In the genomic region with DNA sequence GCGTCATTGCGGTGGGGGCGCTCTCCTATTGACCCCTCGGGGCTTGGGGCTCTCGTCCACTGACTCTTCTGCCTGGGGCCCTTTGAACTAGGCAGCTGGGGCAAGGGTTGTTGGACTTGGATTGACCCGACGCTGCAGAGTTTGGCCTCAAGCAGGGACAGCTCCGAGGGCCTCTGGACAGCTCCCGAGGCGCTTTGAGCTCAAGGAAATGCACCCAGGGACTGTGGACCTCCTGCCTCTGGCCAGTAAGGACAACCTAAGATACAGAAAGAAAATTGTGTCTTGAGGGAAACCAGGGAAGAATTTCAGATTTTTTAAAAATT, we compare ENCODE assay signal across 8 mouse cellular contexts. TPM values are rescaled to one million over a fixed set of nuclear protein-coding genes. Genes with fewer than 3 reads are reported as not detected.
A peak's percentile ranks its signal among the peaks of the same experiment; 100 is the strongest.
DNase-seq lines count a peak whose midpoint lies in the region; ATAC-seq lines count a peak whose summit lies in the region.

No protein-coding gene starts in this region.

- H3K4me1 ChIP-seq in lung, embryonic 15.5 days, result peaks cover 32% of the 10 kb centered on the region
- H3K4me1 ChIP-seq in forebrain, embryonic 11.5 days (replicated peaks; ENCODE audit: control insufficient read depth, insufficient read depth, low read length), result peaks cover 3% of the 10 kb centered on the region; the same call in 1 of the 2 replicates
- H3K4me1 ChIP-seq in limb, embryonic 10.5 days, result peaks cover 11% of the 10 kb centered on the region; the same call in 1 of the 2 replicates
- peaks cover 13% of the 10 kb centered on the region for H3K4me1 ChIP-seq in neural tube, embryonic 15.5 days

- peak overlapping the region; percentile 90 for H3K27ac ChIP-seq in lung, embryonic 15.5 days
- no peak overlapping the region for H3K27ac ChIP-seq in forebrain, embryonic 11.5 days (ENCODE audit: low read depth, low read length)
- peak overlapping the region; percentile 85; the same call in 1 of the 2 replicates for H3K27ac ChIP-seq in limb, embryonic 10.5 days
- H3K27ac ChIP-seq in neural tube, embryonic 15.5 days (replicated peaks), result peak overlapping the region; percentile 81; the same call in 1 of the 2 replicates

- no peaks in the 10 kb centered on the region for H3K9me3 ChIP-seq in lung, embryonic 15.5 days
- H3K9me3 ChIP-seq in forebrain, embryonic 11.5 days (ENCODE audit: control insufficient read depth, low read length), result no peaks in the 10 kb centered on the region
- no peaks in the 10 kb centered on the region for H3K9me3 ChIP-seq in limb, embryonic 10.5 days (replicated peaks)
- no peaks in the 10 kb centered on the region for H3K9me3 ChIP-seq in neural tube, embryonic 15.5 days (replicated peaks)

- DNase-seq in lung, postnatal 10 days, result no peak
- no peak for DNase-seq in forebrain, embryonic 11.5 days (ENCODE audit: low spot score)
- no peak for DNase-seq in limb, embryonic 10.5 days (ENCODE audit: low spot score)
- no peak for DNase-seq in frontal cortex, adult 2 months (ENCODE audit: extremely low spot score in 1 of 2, low spot score in 1 of 2)
- DNase-seq in embryo, embryonic 11 days, result no peak

- H3K27me3 ChIP-seq in lung, embryonic 15.5 days, result no peaks in the 10 kb centered on the region
- no peaks in the 10 kb centered on the region; the same call in 1 of the 2 replicates for H3K27me3 ChIP-seq in forebrain, embryonic 11.5 days (ENCODE audit: control insufficient read depth, insufficient read depth, low read length)
- H3K27me3 ChIP-seq in limb, embryonic 10.5 days (ENCODE audit: low read depth, poor library complexity, severe bottlenecking), result peaks cover 22% of the 10 kb centered on the region
- H3K27me3 ChIP-seq in neural tube, embryonic 15.5 days (replicated peaks), result no peaks in the 10 kb centered on the region

- 0 out of 2 replicates have a peak, but pooled peaks have one; percentile 47 for ATAC-seq in lung, embryonic 15.5 days (ENCODE audit: borderline replicate concordance, extremely low read depth, low FRiP score, low TSS enrichment)
- ATAC-seq in forebrain, embryonic 11.5 days (replicated peaks; ENCODE audit: low FRiP score), result peak; percentile 22; the same call in 1 of the 2 replicates
- peak; percentile 9; the same call in 1 of the 2 replicates for ATAC-seq in neural tube, embryonic 15.5 days (ENCODE audit: low FRiP score)
- ATAC-seq in monocyte, adult 5-6 weeks (replicated peaks; ENCODE audit: insufficient number of reproducible peaks, low FRiP score, low TSS enrichment, poor library complexity, severe bottlenecking), result no peak

- peak overlapping the region; percentile 86 for H3K9ac ChIP-seq in lung, embryonic 15.5 days
- H3K9ac ChIP-seq in forebrain, embryonic 11.5 days (ENCODE audit: low read length), result peak overlapping the region; percentile 78
- H3K9ac ChIP-seq in neural tube, embryonic 15.5 days (replicated peaks), result peak overlapping the region; percentile 68

- no peaks in the 10 kb centered on the region for H3K36me3 ChIP-seq in lung, embryonic 15.5 days
- H3K36me3 ChIP-seq in forebrain, embryonic 11.5 days (ENCODE audit: control insufficient read depth, insufficient read depth, low read length), result no peaks in the 10 kb centered on the region
- no peaks in the 10 kb centered on the region for H3K36me3 ChIP-seq in limb, embryonic 10.5 days
- H3K36me3 ChIP-seq in neural tube, embryonic 15.5 days, result no peaks in the 10 kb centered on the region

- H3K4me2 ChIP-seq in lung, embryonic 15.5 days, result peak overlapping the region; percentile 77
- H3K4me2 ChIP-seq in forebrain, embryonic 11.5 days (ENCODE audit: low read depth, low read length, severe bottlenecking), result peak overlapping the region; percentile 94
- H3K4me2 ChIP-seq in neural tube, embryonic 15.5 days, result peak overlapping the region; percentile 96

- 1% methylated on average over 10 of the region's 10 CpGs for WGBS in lung, embryonic 15.5 days
- 1% methylated on average over 9 of the region's 10 CpGs for WGBS in forebrain, embryonic 11.5 days
- 2% methylated on average over 7 of the region's 10 CpGs for WGBS in limb, embryonic 10.5 days
- WGBS in neural tube, embryonic 15.5 days, result 2% methylated on average over 10 of the region's 10 CpGs

- H3K4me3 ChIP-seq in lung, embryonic 15.5 days, result peak overlapping the region; percentile 72
- peak overlapping the region; percentile 70 for H3K4me3 ChIP-seq in forebrain, embryonic 11.5 days (ENCODE audit: low read depth, low read length)
- peak overlapping the region; percentile 85 for H3K4me3 ChIP-seq in limb, embryonic 10.5 days
- H3K4me3 ChIP-seq in neural tube, embryonic 15.5 days (replicated peaks), result peak overlapping the region; percentile 77

RNA-seq across cellular contexts. Expression of a gene that starts 1.2 kb away (rescaled TPM):
- polyA plus RNA-seq in lung, embryonic 15.5 days (2015; fragmentation: Nextera tagmentation; extraction: Ambion mirVana), result 32.8 and 37.1 TPM in 2 replicates
- 12.3 and 12.8 TPM in 2 replicates for polyA plus RNA-seq in forebrain, embryonic 11.5 days (2014; fragmentation: Nextera tagmentation; extraction: Ambion mirVana)
- 7.1 and 9.1 TPM in 2 replicates for polyA plus RNA-seq in limb, embryonic 10.5 days (2016; fragmentation: Nextera tagmentation; extraction: Ambion mirVana)
- 42.9 and 43.3 TPM in 2 replicates for polyA plus RNA-seq in neural tube, embryonic 15.5 days (2015; fragmentation: Nextera tagmentation; extraction: Ambion mirVana)
- polyA plus RNA-seq in frontal cortex, adult 2 months (2012; rRNA removed), result 60.3 and 60.6 TPM in 2 replicates
- total RNA-seq in monocyte, adult 5-6 weeks (2017), result 61.8 to 124 TPM (median 71.9 TPM) in 3 replicates
